Mouse (Mus musculus): ENCODE measurements around the gene Hoga1. TPM values are rescaled to one million over a fixed set of nuclear protein-coding genes. Genes with fewer than 3 reads are reported as not detected.

The Hoga1 gene
- total RNA-seq, 2 experiments from 2014 or later, result not detected

DNA sequence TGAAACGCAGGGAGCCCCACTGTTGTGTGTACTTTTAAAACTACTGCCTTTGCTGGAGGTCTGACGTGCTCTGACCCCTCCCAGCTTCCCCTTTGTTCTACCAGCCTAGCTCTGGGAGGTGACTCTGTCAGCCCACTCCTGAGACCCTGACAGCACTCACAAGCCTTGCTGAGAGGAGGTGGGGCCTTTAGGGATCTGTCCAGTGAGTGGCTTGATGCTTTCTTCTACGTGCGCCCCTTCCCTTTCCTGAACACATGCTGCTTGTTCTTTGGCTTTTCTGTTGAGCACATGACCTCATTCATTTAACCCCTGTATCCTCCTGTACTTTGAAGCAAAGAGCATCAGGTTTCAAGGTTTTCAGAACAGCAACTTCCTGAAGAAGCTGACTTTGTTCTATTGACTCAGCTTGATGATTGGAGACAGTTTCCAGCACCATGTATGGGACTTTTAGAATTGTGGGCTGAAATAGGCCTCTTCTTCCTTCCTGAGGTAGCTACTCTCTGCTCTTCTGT is 26.3 kb upstream of the Hoga1 start:
- no peak for ATAC-seq (replicated peaks; ENCODE audit: low FRiP score, low TSS enrichment, poor library complexity, severe bottlenecking)

DNA sequence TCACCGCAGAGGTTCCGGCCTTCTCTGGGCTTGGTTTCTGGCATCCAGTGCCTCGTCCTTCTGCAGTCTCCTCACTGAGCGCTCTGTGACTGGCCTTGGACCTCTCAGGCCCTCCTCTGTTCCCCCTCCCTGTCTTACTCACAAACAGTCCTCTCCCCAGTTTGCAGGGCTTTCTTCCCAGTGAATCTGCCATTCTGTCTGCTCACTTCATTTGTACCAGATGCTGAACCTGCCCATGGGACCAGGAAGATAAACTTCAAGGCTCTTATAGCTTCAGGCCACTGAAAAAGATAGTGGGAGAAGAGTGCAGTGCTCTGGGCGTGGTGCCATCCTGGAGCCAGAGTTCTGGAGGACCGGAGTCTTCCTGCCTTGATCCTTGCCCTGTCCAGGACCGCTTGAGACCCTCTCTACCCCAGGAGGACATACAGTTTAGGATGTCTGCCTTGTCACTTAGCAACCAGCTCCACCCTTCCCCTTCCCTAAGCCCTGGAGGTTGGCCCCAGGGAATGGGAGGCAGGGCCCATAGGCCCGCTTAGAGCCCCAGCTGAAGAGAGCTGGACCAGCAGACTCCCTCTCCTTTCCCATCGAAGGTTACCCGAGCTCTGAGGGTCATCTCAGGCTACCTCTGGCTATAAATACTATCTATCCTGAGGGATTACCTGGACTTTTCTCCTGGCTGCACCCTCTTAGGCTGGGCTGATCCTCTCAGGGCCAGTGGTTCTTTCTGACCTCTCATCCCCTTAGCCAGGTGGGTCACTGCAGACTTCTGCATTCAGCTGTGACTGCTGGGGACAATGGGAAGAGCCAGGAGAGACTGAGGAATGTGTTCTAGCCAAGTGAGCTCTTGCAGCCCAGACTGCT is 23.5 kb upstream of the Hoga1 start:
- ATAC-seq (replicated peaks; ENCODE audit: low FRiP score, low TSS enrichment, poor library complexity, severe bottlenecking), result no peak

DNA sequence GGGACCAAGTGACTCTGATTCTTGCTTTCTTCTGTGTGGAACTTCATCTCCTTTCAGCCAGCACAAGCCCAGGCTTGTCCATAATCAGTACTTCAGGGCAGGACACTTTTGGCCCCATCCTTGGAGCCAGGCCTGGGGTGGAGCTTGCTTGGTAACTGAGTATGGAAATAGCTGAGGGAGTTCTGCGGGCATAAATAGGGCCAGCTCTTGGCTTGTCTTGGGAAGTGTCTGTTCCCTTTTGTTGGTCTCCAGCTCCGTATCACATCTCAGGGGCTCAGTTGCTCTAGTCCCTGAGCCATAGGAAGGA is 22.9 kb upstream of the Hoga1 start:
- no peak for ATAC-seq (replicated peaks; ENCODE audit: low FRiP score, low TSS enrichment, poor library complexity, severe bottlenecking)

DNA sequence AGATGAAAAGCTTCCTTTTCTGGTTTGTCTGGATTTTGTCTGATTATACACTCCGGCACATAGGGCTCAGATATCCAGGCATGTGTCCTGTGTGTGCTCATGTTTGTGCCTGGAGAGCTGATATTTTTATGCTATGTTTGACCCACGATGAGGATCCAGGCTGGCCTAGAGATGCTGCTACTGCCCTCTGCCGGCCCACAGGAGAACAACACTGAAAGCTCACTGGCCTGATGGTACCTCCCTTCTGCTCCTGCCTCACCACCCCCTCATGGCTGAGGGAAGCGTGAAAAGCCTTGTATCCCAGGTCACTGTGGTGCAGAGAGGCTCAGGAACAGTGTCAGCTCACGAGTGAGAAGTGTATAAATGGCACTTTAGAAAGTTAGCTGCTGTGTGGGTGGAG is 19.3 kb upstream of the Hoga1 start:
- ATAC-seq (replicated peaks; ENCODE audit: low FRiP score, low TSS enrichment, poor library complexity, severe bottlenecking), result peak; percentile 95

DNA sequence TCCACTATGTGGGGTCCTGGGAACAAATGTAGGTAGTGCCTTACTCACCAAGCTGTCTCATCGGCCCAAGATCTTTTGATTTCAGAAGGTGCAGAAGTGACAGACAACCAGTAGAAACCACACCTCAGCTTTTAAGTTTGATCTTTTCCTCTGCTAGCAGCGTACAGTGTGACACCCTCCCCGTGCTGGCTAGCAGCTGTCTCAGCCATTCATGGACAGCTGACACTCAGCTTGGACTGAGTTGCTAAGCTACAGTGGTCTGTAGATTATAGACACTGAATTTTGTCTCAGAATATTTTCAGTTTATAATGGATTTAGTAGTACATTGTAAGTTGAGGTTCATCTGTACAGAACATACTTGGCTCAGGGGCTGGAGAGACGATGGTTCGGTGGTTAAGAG is 14.3 kb upstream of the Hoga1 start:
- ATAC-seq (replicated peaks; ENCODE audit: low FRiP score, low TSS enrichment, poor library complexity, severe bottlenecking), result no peak

DNA sequence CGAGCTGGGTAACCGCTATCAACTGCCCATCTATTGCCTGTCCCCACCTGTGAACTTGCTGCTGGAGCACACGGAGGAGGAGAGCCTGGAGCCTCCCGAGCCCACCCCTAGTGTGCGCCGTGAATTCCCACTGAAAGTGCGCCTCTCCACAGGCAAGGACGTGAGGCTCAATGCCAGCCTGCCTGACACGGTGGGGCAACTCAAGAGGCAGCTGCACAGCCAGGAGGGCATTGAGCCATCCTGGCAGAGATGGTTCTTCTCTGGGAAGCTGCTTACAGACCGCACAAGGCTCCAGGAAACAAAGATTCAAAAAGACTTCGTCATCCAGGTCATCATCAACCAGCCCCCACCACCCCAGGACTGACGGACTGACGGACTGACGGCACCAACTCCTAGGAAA is 11.8 kb upstream of the Hoga1 start:
- no peak for ATAC-seq (replicated peaks; ENCODE audit: low FRiP score, low TSS enrichment, poor library complexity, severe bottlenecking)

DNA sequence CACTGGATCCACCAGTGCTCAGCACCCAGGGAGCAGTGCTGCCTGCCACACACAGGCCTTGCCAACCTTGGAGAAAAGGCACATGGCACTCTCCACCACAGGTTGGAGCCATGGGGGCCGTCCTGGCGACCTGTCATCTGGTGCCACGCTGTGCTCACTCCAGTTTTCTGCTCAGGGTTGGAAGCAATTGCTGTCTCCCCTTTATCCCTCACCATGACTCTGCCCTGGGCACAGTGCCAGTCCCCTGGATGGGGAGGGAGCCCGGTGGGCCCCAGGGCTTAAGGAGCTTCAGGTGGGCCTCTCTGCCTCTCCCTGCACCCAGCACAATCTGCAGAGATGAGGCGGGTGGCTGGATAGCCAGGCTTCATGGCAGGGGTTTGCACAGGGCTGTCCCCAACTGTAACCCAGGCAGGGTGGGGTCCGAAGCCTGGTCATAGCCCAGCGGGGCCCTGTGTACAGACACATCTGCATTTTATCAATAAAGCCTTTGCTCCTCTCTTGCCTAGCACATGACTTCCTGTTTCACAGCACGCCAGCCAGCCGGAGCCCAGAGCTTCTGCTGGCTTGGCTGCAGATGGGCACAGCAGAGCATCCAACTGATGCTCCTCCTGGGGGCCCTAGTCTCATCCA is 11.1 kb upstream of the Hoga1 start:
- no peak for ATAC-seq (replicated peaks; ENCODE audit: low FRiP score, low TSS enrichment, poor library complexity, severe bottlenecking)

DNA sequence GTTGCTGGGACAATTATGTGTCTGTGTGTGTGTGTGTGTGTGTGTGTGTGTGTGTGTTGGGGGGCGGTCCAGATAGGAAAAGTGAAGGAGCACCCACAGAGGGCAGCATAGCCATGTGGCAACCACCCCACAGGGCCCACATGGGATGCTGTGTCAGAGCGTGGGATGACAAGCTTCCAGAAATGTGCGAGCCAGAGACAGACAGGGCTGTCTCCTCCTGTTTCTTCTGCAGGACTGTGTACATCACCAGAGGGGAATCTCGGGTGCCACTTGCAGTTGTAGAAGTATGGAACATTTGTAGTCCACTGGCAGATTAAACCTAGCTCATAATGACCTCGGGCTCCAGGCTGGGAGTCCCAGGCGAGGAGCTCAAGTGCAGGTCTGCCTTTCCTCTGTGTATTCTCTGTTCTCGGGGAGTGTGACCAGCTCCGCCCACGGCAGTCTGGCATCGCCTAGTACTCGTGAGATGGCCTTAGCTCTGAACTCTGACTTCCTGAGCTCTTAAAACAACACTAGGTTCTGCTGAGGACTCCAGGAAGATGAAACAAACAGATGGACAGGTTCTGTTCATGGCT is 10.4 kb upstream of the Hoga1 start:
- peak; percentile 21; the same call in 1 of the 2 replicates for ATAC-seq (replicated peaks; ENCODE audit: low FRiP score, low TSS enrichment, poor library complexity, severe bottlenecking)

DNA sequence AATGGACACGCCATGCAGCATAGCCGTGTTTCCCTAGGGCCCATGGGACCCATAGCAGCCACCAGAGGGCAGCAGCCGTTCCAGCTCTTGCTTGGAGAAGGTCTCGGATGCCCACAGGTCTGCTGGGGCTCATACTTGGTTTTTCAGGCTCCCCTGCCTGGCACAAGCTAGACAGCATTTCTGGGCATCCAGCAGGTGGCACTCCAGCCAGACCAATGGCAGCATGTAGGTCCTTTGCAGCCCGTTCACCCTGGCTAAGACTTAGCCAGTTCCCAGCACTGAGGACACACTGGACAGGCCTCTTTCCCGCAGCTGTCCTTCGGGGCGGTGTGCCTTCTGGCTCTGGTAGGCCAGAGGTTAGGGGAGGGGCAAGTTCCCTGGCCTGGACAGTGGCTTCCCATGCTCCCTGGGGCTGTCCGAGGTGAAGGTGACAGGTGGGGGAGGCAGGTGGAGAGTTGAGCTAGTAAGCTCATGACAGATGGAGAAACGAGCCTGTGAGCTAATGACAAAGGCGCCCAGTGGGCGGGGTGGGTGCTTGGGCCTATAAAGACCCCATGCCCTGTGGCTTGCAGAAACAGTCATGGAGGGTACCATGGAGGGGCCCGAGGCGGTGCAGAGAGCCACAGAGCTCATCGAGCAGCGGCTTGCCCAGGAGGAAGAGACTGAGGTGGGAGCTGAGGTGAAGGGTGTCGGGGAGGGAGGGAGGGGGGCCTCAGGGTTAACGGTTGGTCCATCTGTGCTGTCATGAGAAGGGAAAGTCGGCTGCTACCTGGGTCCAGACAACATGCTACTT is 9.8 kb upstream of the Hoga1 start, which contains the start of gene Ankrd2:
Gene Ankrd2, plus strand, starts transcription at position 545 of the 793 bp plus-strand sequence.
- ATAC-seq (replicated peaks; ENCODE audit: low FRiP score, low TSS enrichment, poor library complexity, severe bottlenecking), result peak; percentile 90

DNA sequence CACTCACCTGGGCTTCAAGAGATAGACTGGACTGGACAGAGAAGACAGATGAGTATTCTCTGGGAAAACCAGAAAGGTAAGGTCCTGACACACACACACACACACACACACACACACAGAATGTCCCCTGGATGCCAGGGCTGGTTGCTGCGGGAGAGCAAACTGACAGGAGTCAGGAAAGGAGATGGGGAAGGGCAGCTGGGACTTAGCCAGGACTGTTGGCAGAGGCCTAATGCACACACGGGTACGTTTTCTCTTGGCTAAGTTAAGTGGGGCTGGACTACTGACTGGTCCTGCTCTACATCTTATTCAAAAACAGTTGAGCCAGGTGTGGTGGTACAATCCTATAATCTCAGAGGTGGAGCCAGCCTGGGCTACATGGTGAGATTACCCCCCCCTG is 9.1 kb upstream of the Hoga1 start:
- ATAC-seq (replicated peaks; ENCODE audit: low FRiP score, low TSS enrichment, poor library complexity, severe bottlenecking), result no peak

DNA sequence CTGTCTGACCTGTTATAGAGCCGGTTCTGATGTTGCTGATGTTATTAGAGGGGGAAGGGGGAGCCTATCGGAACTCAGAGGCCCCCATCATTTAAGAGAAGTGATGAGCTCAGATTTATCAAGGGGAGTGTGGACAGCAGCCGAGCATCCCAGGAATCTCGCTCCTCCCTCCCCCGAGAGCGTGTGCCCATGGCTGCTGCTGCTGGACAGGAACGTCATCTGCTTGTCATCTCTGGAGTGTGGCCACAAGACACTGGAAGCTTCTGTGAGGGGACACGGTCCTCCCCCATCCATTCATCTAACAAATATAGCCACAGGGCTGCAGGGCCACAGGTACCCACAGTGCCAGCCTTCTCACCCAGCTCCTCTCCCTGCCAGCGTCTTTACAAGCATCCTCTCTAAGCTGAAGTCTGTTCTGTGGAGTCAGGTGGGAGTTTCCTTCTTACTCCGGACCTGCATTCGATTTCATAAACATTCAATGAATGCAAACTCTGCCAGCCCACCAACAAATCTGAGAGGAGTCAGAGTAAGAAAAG is 8.2 kb upstream of the Hoga1 start:
- no peak for ATAC-seq (replicated peaks; ENCODE audit: low FRiP score, low TSS enrichment, poor library complexity, severe bottlenecking)

DNA sequence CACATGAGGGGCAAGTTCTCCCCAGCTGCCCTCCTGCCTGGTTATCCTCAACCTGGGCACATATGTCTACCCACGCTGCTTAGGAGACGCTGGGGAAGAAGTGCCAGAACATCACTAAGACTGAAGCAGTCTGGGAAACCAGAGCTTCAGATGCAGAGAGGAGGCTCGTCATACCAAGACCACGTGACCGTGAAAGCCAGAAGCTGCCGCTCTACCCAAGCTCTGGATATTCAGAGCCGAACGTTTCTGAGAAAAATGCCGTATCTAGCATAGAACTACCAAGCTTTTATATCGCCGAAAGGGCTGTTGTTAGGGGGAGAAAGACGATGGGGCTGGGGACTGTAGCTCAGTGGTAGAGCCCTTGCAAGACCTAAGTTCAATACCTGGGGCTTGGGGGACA is 7.1 kb upstream of the Hoga1 start:
- ATAC-seq (replicated peaks; ENCODE audit: low FRiP score, low TSS enrichment, poor library complexity, severe bottlenecking), result no peak

DNA sequence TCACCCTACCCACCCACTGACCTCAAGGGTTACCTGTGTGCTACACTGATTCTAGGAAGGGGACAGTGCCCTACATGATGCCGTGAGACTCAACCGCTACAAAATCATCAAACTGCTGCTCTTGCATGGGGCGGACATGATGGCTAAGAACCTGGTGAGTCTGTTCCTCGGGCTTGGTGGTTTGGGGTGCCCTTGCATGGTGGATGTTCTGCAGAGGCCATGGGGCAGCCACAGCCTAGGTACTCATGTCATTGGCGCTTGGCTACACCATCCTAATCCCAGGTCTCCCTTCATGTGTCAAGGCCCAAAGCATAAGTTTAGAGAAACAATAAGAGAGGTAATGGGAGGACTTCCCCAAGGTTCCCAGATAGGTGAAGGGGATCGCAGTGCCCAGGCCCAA is 1.4 kb upstream of the Hoga1 start:
- no peak for ATAC-seq (replicated peaks; ENCODE audit: low FRiP score, low TSS enrichment, poor library complexity, severe bottlenecking)

DNA sequence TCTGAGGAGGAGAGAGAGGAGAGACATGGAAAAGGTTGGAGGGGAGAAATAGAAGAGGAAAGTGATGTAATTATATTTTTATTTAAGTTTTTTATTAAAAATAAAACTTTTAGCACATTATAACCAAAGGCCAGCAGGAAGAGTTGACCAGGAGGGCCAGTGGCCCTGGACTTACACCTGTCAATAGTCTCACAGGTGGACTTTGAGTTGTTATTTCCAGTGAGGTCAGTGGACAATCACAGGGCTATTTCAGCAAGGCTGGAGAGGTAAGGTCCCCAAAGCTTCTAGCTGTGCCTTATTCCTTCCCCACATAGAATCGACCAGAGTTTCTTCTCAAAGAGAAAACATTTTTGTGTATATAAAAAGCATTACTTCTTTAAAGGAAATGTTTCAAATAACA is 4.8 kb downstream of the Hoga1 start:
- no peak for ATAC-seq (replicated peaks; ENCODE audit: low FRiP score, low TSS enrichment, poor library complexity, severe bottlenecking)

DNA sequence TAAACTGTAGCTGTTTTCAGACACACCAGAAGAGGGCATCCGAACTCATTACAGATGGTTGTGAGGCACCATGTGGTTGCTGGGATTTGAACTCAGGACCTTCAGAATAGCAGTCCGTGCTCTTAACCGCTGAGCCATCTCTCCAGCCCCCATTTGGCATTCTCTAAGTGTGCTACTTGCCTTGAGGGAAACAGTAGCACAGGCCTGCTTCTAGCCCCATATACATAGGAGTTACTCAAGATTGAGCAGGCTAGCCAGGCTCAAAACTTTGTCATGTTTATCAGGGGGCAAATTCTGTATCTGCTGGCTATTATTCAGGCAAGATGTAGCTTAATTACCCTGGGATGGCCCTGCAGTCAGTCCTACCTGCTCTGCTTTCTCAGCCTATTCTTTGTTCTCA is 5.9 kb downstream of the Hoga1 start:
- no peak for ATAC-seq (replicated peaks; ENCODE audit: low FRiP score, low TSS enrichment, poor library complexity, severe bottlenecking)

DNA sequence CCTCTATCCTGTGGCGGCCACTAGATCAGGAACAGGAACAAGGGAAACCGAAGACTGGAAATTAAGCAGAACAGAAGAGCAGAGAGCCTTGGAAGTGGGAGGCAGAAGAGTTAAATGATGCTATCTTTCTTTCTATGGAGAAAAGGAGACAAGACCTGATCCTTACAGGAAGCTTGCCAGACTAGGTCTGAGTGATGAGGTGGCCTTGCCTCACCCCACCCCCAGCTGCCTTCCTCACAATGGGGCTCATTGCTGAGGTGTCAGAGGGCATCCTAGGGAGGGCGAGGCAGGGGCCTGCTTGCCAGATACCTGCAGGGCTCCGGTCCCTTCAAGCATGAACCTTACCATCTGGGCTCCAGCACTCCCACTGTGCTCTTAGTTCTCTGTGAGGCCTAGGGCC is 6.5 kb downstream of the Hoga1 start, which contains the start of gene 4933411K16Rik:
Gene 4933411K16Rik, plus strand, starts transcription at position 301 of the 400 bp plus-strand sequence.
- ATAC-seq (replicated peaks; ENCODE audit: low FRiP score, low TSS enrichment, poor library complexity, severe bottlenecking), result no peak

DNA sequence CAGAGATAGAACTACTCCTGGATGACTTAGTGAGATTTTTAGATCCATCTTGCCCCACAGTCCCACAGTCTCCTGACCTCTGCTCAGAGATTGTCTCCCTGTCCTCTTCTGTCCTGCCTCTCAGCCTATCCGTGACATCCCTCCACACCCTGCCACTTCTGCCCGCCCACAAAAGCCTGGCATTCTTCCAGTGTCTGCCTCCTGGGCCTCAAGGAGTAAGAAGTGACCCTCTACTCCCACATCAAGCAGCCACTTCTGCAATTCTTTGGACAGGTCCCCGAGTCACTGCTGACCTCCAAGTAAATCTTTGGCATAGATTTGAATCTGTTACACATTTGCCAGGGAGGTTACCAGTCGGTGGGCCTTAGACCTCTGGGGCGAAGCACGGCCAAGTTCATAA is 8.8 kb downstream of the Hoga1 start:
- no peak for ATAC-seq (replicated peaks; ENCODE audit: low FRiP score, low TSS enrichment, poor library complexity, severe bottlenecking)

DNA sequence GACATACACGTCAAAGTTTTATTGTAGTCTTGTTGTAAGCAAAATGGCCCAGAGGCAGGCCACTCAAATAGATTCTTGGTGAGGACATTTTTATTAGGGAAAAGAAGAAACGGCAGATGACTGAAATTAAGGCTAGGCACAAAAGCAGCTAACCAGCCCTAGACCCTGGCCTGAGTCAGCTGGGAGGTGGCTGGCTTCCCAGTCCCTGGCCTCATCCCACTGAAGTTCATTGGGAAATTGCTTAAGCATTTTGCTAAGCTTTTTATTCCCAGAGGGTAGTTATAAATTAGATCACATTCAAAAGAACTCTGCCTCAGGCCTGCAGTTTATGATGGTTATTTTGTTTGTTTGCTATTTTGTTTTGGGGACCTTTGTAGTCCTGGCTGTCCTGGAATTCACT is 10.5 kb downstream of the Hoga1 start:
- ATAC-seq (replicated peaks; ENCODE audit: low FRiP score, low TSS enrichment, poor library complexity, severe bottlenecking), result no peak

DNA sequence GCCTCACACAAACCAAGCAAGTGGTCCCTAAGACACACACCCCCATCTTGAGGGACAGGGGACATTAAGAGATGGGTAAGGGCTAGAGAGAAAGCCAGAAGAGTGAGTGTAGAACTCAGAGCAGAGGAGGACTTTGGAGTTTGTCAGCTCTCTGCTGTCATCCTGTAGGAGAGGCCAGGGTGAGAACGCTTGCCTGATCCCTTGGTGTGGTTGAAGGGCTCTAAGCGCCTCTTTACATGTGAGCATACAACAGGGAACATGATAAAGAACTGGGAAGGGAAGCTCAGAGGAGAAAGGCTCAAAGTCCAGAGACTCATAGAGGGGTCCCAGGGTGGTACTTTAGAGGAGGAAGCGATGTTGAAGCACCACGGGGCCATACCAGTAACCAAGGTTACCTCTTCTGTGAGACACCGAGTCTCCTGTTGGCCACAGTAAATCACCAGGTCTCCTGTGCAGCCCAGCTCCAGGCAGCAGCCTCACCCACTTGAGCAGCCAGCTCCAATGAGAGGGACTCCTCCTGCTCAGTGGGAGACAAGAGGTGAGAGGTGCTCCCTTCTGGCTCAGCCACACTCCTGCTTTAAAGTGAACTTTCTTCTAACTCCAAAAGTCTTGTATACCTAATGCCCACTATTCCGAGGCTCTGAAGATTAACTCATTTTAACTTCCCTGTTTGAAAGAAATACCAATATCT is 11.5 kb downstream of the Hoga1 start:
- ATAC-seq (replicated peaks; ENCODE audit: low FRiP score, low TSS enrichment, poor library complexity, severe bottlenecking), result no peak

All from megakaryocyte-erythroid progenitor cell, adult 5-6 weeks (primary cell).